Mouse (Mus musculus) left cerebral cortex, postnatal 36 days (tissue): ENCODE data around the gene Arrb2. TPM values are rescaled to one million over a fixed set of nuclear protein-coding genes. Genes with fewer than 3 reads are reported as not detected.
"Not testable (repeated sequence)": the region's sequence is repeated elsewhere in the genome, so short reads cannot be mapped to it uniquely, and the experiment has no call there.

Source experiments
- DNase-seq, 2 experiments: peaks; one replicate each; pipeline ENCODE4 v3.0.0; 2021 to 2022; ENCODE audit warnings: low spot score in 2 of 2, mixed read lengths in 1 of 2
- intact Hi-C: fragments of 180-260 bp; cut with DNase I; formaldehyde crosslinking; loops from one replicate; pipeline ENCODE4 v1.15.1; 2025
- total RNA-seq, 2 experiments: library from RNA; stranded (reverse); gene quantifications; 2 replicates each; pipeline ENCODE4 v1.2.3; 2021

The Arrb2 gene
- total RNA-seq = 10 to 100 TPM; 55.5 to 76.0 TPM

- peak; percentile 97 to 100 for DNase-seq
- intact Hi-C loops = loop anchor here (1.0 to 10.0 kb wide), 3 partner anchors 19 to 323 kb away; partner anchors contain the start of genes Med11 and Tm4sf5
These were observed at the start of gene Arrb2 for GRCm38 (mm10) chr11:70432048-70432894. Gene Arrb2 (plus strand): TSS chr11:70432635.

DNA sequence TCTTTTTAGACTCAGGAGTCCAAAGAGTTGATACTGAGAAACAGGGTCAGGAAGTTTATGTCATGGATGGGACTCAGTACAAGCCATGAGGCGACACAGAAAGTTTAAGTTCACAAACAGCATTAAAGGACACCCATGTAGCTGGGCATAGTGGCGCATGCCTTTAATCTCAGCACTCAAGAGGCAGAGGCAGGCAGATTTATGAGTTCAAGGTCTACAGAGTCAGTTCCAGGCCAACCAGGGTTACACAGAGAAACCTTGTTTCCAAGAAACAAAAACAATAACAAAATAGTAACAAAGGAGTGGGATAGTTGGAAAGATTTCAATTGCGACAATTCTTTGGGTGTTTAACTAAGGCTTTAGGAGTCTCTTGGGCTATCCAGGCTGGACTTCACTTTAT, 48.3 kb upstream of the Arrb2 start:
- DNase-seq = no peak
- intact Hi-C loops = no loop called here

DNA sequence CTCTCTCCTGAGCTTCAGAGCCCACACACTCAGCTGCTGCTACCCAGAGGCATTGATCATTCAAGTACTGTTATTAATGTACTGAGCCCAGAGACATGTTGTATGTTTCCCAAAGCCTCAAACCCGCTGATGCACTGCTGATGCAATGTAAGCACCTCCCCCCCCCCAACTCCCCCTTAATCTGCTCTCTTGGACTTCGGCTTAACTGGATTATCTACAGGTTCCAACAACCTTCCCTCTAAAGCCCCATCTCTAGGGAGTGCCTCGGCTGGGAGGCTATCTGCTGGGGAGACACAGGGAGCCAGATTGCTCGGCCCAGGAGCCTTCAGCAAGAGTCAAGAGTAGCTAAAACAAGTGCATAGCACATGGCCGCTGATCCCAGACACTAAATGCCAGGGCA, 45.0 kb upstream of the Arrb2 start:
- intact Hi-C loops = no loop called here
- no peak for DNase-seq

DNA sequence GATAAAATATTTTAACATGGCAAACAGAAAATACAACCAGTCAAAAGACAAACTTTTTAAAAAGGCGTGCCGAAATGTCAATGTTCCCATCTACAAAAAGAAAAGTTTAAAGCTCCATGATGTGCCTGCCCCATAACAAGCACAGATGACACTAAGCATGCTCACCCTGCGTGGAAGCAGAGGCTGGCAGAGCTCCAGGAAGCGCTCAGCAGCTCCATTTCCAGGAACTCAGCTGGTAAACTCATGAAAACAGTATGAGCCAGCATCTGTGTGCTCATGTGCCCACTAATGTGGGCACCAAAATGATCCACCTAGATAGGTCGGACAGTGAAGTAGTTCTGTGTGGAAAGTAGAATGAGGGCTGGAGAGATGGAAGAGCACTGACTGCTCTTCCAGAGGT, 43.0 kb upstream of the Arrb2 start:
- intact Hi-C loops = no loop called here
- DNase-seq = no peak

DNA sequence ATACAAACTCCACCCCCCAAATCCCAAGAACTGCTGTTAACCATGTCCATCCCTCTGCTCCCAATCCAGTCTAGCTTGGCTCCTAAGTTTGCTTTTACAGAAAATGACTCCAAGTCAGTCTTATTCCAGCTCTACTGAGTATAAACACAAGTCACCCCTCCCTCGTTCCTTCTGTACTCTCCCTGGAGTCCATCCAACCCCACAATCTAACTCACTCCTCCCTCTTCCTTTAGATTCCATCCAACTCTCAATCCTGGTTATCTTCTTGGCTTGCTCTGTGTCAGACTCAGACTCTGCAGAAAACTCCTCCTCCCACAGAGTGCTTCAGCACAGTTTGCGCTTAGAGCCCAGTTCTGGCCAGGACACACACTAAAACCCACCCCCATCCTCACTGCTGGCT, 28.8 kb upstream of the Arrb2 start:
- DNase-seq = peak; percentile 13

DNA sequence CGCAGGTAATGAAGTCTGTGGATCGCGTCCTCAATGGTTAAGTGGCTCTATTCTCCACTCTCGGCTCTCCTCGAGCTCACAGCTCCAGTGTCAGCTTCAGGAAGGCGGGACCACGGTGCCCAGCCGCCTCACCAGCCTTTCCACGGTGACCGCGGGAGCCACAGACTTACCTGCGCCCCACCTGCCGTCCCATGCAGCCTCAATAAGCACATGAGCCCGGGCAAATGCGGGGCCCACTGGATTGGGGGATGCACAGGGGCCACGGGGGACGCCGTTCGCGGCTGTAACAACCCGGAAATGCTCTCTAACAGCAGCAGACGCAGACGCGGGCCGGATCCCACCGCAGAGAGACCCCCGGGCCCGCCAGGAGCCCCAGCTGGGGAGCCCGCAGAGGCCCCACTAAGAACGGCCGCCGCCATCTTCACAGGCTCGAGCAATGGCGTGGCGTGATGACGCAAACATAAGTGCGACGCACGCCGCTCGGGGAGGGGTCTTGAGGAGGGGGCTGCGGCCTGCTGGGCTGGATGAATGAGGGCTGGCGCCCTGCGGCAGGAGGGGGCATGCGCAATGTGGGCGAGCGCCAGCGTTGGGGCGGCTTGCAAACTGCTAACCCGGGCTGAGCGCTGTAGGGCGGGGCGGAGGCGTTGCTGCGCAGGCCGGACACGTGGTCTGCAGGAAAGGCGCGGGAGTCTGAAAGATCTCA, 22.7 kb upstream of the Arrb2 start, which contains the start of gene Pelp1:
TSS of gene Pelp1 (minus strand) at position 438 of the 703 bp plus-strand sequence.
- intact Hi-C loops = loop anchor here (5.0 to 10.0 kb wide), 3 partner anchors 98 to 355 kb away; partner anchors contain the start of genes Tm4sf5 and Zfp3

More for the DNA sequence above, 28.8 kb upstream of the Arrb2 start:
- intact Hi-C loops = no loop called here

DNA sequence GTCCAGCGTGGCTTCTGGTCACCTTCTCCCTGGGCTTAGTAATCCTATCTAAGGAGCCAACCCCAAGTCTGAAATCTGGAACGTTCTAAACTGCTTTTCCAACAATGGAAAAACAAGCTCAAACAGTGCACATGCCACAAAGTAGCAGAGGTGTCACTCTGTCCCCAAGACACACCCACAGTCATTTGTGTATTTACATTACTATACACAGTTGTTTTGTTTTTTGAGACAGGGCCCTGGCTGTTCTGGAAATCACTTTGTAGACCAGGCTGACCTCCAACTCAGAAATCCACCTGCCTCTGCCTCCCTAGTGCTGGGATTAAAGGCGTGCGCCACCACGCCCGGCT, 22.2 kb upstream of the Arrb2 start:
- DNase-seq = no peak
- intact Hi-C loops = loop anchor here (5.0 to 10.0 kb wide), 3 partner anchors 97 to 355 kb away; partner anchors contain the start of genes Tm4sf5 and Zfp3

More for the DNA sequence above, 22.7 kb upstream of the Arrb2 start, which contains the start of gene Pelp1:
- peak; percentile 90 to 92 for DNase-seq

DNA sequence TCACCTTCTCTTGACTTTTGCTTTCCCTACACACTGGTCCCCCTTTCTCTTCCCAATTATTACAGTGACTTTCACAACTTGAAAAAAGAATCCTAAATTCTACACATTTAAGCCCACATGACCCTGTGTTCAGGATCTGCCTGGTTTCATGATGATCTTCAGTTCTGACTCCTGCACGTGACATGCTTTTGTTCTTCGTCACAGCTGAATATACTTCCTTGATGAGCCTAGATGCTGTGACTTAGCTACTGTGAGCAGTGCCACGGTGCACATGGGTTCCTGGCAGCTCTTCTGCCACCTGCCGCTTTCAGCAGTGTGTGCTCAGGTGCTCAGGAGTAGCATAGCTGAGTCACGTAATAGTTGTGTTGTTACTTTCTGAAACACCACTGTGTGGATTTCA, 19.8 kb upstream of the Arrb2 start:
- no peak for DNase-seq
- intact Hi-C loops = loop anchor here (5.0 to 10.0 kb wide), 3 partner anchors 95 to 352 kb away; partner anchors contain the start of genes Tm4sf5 and Zfp3

DNA sequence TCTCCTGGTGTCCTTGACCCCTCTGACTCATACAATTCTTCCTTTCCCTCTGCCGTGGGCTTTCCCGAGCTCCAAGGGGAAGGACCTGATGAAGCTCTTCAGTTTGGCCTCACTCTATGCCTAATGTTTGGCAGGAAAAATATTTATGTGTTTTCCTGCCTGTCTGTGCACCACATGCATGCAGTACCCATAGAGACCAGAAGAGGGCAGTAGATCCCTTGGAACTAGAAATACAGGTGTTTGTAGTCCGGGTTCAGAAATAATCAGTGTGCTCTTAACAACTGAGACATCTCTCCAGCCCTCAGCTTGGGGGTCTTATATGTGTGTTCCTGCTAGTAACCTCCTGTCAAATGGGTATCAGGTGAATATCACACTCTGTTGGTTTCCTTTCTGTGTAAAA, 18.5 kb upstream of the Arrb2 start:
- intact Hi-C loops = loop anchor here (5.0 to 10.0 kb wide), 3 partner anchors 93 to 351 kb away; partner anchors contain the start of genes Tm4sf5 and Zfp3
- DNase-seq = peak; percentile 39 to 62

GRCm38 (mm10) chr11:70418199-70418598, 14.2 kb upstream of the Arrb2 start:
- DNase-seq = no peak
- intact Hi-C loops = loop anchor here (10.0 kb wide), 2 partner anchors 207 to 347 kb away; partner anchors contain the start of gene Zfp3

GRCm38 (mm10) chr11:70419486-70419885, 12.9 kb upstream of the Arrb2 start:
- no peak for DNase-seq
- intact Hi-C loops = loop anchor here (10.0 kb wide), 2 partner anchors 205 to 345 kb away; partner anchors contain the start of gene Zfp3

GRCm38 (mm10) chr11:70426598-70426997, 5.8 kb upstream of the Arrb2 start:
- intact Hi-C loops, DNase-seq: not testable (repeated sequence)

- intact Hi-C loops = loop anchor here (5.0 to 10.0 kb wide), 2 partner anchors 76 to 323 kb away; partner anchors contain the start of gene Tm4sf5
- no peak for DNase-seq
These were observed 861 bp upstream of the Arrb2 start for GRCm38 (mm10) chr11:70431574-70431973.

- intact Hi-C loops = loop anchor here (1.0 to 10.0 kb wide), 3 partner anchors 18 to 322 kb away; partner anchors contain the start of genes Med11 and Tm4sf5
- DNase-seq = peak in 1 of 2 experiments; percentile 58
These were observed 597 bp downstream of the Arrb2 start for GRCm38 (mm10) chr11:70432895-70433568.

DNA sequence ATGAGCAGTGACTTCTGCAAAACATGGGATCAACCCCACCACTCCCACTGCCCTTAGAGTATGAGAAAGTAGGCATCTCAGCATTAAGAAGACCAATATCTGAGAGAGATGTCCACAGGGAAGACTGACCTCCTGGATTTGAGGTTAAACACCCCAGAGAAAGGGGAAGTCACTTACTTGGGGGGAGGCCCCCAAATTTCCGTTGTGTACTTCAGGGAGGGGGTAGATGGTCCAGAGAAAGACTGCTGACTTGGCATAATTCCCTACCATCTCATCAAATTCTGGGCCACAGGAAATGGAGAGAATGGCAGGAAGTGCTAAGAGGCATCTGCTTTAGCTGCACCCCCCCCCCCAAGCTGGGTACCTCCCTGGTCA, 1.1 kb downstream of the Arrb2 start:
- no peak for DNase-seq
- intact Hi-C loops = loop anchor here (5.0 to 10.0 kb wide), 2 partner anchors 74 to 321 kb away; partner anchors contain the start of gene Tm4sf5

DNA sequence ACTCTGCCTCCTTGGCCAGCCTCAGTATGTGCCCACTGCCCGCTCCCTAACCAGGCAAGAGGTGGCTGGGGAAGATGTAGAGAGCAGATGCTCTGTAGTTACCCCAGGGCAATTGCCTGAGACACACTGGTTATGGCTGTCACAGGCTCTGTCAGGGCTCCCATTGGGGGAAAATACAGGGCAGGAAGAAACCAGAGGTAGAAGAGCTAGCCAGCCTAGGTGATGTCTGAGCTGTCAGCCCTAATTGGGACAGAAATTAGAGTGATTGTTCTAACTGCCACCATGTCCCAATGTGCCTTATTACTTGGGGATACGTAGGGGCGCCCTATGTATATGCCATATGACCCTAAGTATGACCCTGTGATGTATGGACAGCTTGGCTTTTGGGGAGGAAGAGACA, 1.5 kb downstream of the Arrb2 start:
- intact Hi-C loops = loop anchor here (5.0 to 10.0 kb wide), 2 partner anchors 73 to 321 kb away; partner anchors contain the start of gene Tm4sf5
- DNase-seq = no peak

GRCm38 (mm10) chr11:70435476-70435875, 3.0 kb downstream of the Arrb2 start:
- intact Hi-C loops = loop anchor here (10.0 kb wide), 1 partner anchor 319 kb away; no protein-coding TSS in a partner anchor
- no peak for DNase-seq

DNA sequence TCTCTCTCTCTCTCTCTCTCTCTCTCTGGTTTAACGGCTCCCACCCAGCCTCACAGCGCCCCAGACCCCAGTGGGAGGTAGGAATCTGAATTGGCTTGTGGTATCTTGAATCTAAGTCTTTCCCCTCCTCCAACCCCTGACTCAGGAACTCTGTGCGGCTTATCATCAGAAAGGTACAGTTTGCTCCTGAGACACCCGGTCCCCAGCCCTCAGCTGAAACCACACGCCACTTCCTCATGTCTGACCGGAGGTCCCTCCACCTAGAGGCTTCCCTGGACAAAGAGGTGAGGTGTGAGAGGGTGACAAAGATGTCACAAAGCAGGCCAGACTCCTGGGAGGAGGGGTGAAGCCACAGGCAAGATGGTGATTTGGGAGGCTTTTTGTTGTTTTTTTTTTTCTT, 5.0 kb downstream of the Arrb2 start:
- no peak for DNase-seq
- intact Hi-C loops = loop anchor here (10.0 kb wide), 1 partner anchor 317 kb away; no protein-coding TSS in a partner anchor
